Comparison of ENCODE assay signal across 14 mouse cellular contexts in genomic region chr7:25112178-25112955, GRCm38 (mm10). TPM values are rescaled to one million over a fixed set of nuclear protein-coding genes. Genes with fewer than 3 reads are reported as not detected.
DNase-seq lines count a peak whose midpoint lies in the region; ATAC-seq lines count a peak whose summit lies in the region.
"Had no signal": no experiment of that assay in that cellular context is flagged by ENCODE, and none has a peak within 500 bp of the region (broad histone marks: within the 10 kb centered on the region; RNA-seq: fewer than 3 reads in every experiment).

No protein-coding gene starts in this region.

- H3K27ac ChIP-seq in embryonic facial prominence, embryonic 15.5 days (replicated peaks): no peak overlapping the region
- H3K27ac ChIP-seq in embryonic facial prominence, embryonic 10.5 days (replicated peaks): no peak overlapping the region
- H3K27ac ChIP-seq: neural tube, embryonic 15.5 days had no signal

- no peak for DNase-seq in embryonic facial prominence, embryonic 10.5 days (ENCODE audit: low spot score)
- peak; percentile 56 to 62 for DNase-seq in right cerebral cortex, postnatal 10 days (ENCODE audit: low spot score in 2 of 2)
- DNase-seq in right cerebral cortex, adult 2 months (ENCODE audit: low spot score in 2 of 2): no peak
- peak; percentile 54 for DNase-seq in cerebellum, adult 8-10 months
- DNase-seq in layer of hippocampus, adult 9-11 months: peak; percentile 73
- no peak for DNase-seq in adrenal gland, adult 18-20 months (ENCODE audit: low spot score in 2 of 2)
- DNase-seq in gastrocnemius, postnatal 25 days: no peak
- DNase-seq: embryo, embryonic 11 days; heart, adult 18-20 months; heart, postnatal 10 days; kidney, postnatal 4 days; thymus, adult 2 months had no signal

- no peaks in the 10 kb centered on the region for H3K27me3 ChIP-seq in embryonic facial prominence, embryonic 15.5 days
- H3K27me3 ChIP-seq in embryonic facial prominence, embryonic 10.5 days (replicated peaks; ENCODE audit: low read depth, poor library complexity, severe bottlenecking): peaks cover 22% of the 10 kb centered on the region
- H3K27me3 ChIP-seq: neural tube, embryonic 15.5 days had no signal

- H3K4me2 ChIP-seq in embryonic facial prominence, embryonic 15.5 days (replicated peaks): no peak overlapping the region
- H3K4me2 ChIP-seq: neural tube, embryonic 15.5 days had no signal

- no peaks in the 10 kb centered on the region for H3K36me3 ChIP-seq in embryonic facial prominence, embryonic 15.5 days
- H3K36me3 ChIP-seq in embryonic facial prominence, embryonic 10.5 days (replicated peaks): no peaks in the 10 kb centered on the region

- H3K4me3 ChIP-seq in embryonic facial prominence, embryonic 15.5 days (replicated peaks): no peak overlapping the region
- H3K4me3 ChIP-seq in embryonic facial prominence, embryonic 10.5 days: no peak overlapping the region
- H3K4me3 ChIP-seq: neural tube, embryonic 15.5 days had no signal

- 80% methylated on average over 17 of the region's 17 CpGs for WGBS in embryonic facial prominence, embryonic 15.5 days
- WGBS in embryonic facial prominence, embryonic 10.5 days: 85% methylated on average over 17 of the region's 17 CpGs

- H3K9ac ChIP-seq in embryonic facial prominence, embryonic 15.5 days: no peak overlapping the region
- H3K9ac ChIP-seq: neural tube, embryonic 15.5 days had no signal

- no peaks in the 10 kb centered on the region for H3K9me3 ChIP-seq in embryonic facial prominence, embryonic 15.5 days (replicated peaks)
- H3K9me3 ChIP-seq in embryonic facial prominence, embryonic 10.5 days: no peaks in the 10 kb centered on the region
- H3K9me3 ChIP-seq: neural tube, embryonic 15.5 days had no signal

- ATAC-seq in embryonic facial prominence, embryonic 15.5 days (ENCODE audit: insufficient number of reproducible peaks, low FRiP score, low TSS enrichment, low read depth): peak; percentile 34; the same call in 1 of the 2 replicates

- H3K4me1 ChIP-seq in embryonic facial prominence, embryonic 15.5 days: no peaks in the 10 kb centered on the region
- H3K4me1 ChIP-seq in embryonic facial prominence, embryonic 10.5 days: peaks cover 9% of the 10 kb centered on the region
- H3K4me1 ChIP-seq: neural tube, embryonic 15.5 days had no signal

RNA-seq across cellular contexts. Expression of gene Zfp574, which starts 40.0 kb away (rescaled TPM):
- polyA plus RNA-seq in embryonic facial prominence, embryonic 15.5 days (2015; fragmentation: Nextera tagmentation; extraction: Ambion mirVana): 31.7 and 35.8 TPM in 2 replicates
- polyA plus RNA-seq in embryonic facial prominence, embryonic 10.5 days (2016; fragmentation: Nextera tagmentation; extraction: Ambion mirVana): 44.4 and 45.8 TPM in 2 replicates
- 10 to 100 TPM; 18.6 to 19.6 TPM for total RNA-seq in adrenal gland, adult 18-20 months (2021)
- total RNA-seq in gastrocnemius, postnatal 25 days (2021): 1 to 10 TPM; 6.1 to 6.3 TPM

RNA-seq across cellular contexts. Expression of gene Grik5, which starts 40.2 kb away (rescaled TPM):
- 6.0 and 6.7 TPM in 2 replicates for polyA plus RNA-seq in embryonic facial prominence, embryonic 15.5 days (2015; fragmentation: Nextera tagmentation; extraction: Ambion mirVana)
- polyA plus RNA-seq in embryonic facial prominence, embryonic 10.5 days (2016; fragmentation: Nextera tagmentation; extraction: Ambion mirVana): 4.5 and 5.1 TPM in 2 replicates
- 10 to 100 TPM; 15.3 to 17.2 TPM for total RNA-seq in adrenal gland, adult 18-20 months (2021)
- 1 to 10 TPM; 2.3 to 2.7 TPM for total RNA-seq in gastrocnemius, postnatal 25 days (2021)

Comparison
In these comparisons a context has a peak if more than half of its experiments do, and no peak if none do; other contexts are left out.
1. DNase-seq: peak in right cerebral cortex, postnatal 10 days (2 of 2), cerebellum, adult 8-10 months (single experiment) and layer of hippocampus, adult 9-11 months (single experiment); none in embryonic facial prominence, embryonic 10.5 days (single experiment), right cerebral cortex, adult 2 months (0 of 2), adrenal gland, adult 18-20 months (0 of 2) and gastrocnemius, postnatal 25 days (single experiment).
2. RNA of gene Grik5, which starts 40.2 kb away (total RNA-seq): 15.3 to 17.2 TPM in adrenal gland, adult 18-20 months; 2.3 to 2.7 TPM in gastrocnemius, postnatal 25 days; every median in the first group is over 4 times any median in the second.